Mouse (Mus musculus): ENCODE results near the gene 6030408B16Rik. TPM values are rescaled to one million over a fixed set of nuclear protein-coding genes. Genes with fewer than 3 reads are reported as not detected.
A peak's percentile ranks its signal among the peaks of the same experiment; 100 is the strongest.

Gene 6030408B16Rik
- polyA plus RNA-seq (2015; fragmentation: Nextera tagmentation; extraction: Ambion mirVana): 0.28 and 0.45 TPM in 2 replicates

GRCm38 (mm10) chr15:101293025-101293621 is at the start of gene 6030408B16Rik:
Gene 6030408B16Rik (plus strand): TSS chr15:101293212.
- Histone ChIP-seq H3K36me3 (replicated peaks) (peaks cover 29% of the 10 kb centered on the region), H3K9ac (no peak within 1 kb of the TSS), H3K4me1 (no peaks in the 10 kb centered on the region), H3K27ac (no peak within 1 kb of the TSS), H3K27me3 (replicated peaks) (no peaks in the 10 kb centered on the region), H3K4me3 (no peak within 1 kb of the TSS), H3K4me2 (no peak within 1 kb of the TSS), H3K9me3 (no peaks in the 10 kb centered on the region)
- no peak for ATAC-seq (replicated peaks)
- WGBS: 68% methylated on average over 18 of the region's 18 CpGs

GRCm38 (mm10) chr15:101244012-101244411 is 49.0 kb upstream of the 6030408B16Rik start:
- H3K27ac ChIP-seq: no peak overlapping the region
- no peaks in the 10 kb centered on the region for H3K27me3 ChIP-seq (replicated peaks)
- no peaks in the 10 kb centered on the region for H3K36me3 ChIP-seq (replicated peaks)
- H3K4me3 ChIP-seq: no peak overlapping the region
- WGBS: 63% methylated on average over 3 of the region's 3 CpGs
- H3K9me3 ChIP-seq: no peaks in the 10 kb centered on the region
- H3K4me2 ChIP-seq: no peak overlapping the region
- no peak for ATAC-seq (replicated peaks)
- H3K4me1 ChIP-seq: peaks cover 17% of the 10 kb centered on the region
- no peak overlapping the region for H3K9ac ChIP-seq

GRCm38 (mm10) chr15:101246231-101247154 is 46.5 kb upstream of the 6030408B16Rik start:
- Histone ChIP-seq H3K9me3 (no peaks in the 10 kb centered on the region), H3K27ac (peak overlapping the region; percentile 84), H3K9ac (peak overlapping the region; percentile 70), H3K4me2 (peak overlapping the region; percentile 72), H3K27me3 (replicated peaks) (no peaks in the 10 kb centered on the region; the same call in 1 of the 2 replicates), H3K4me1 (peaks cover 9% of the 10 kb centered on the region), H3K36me3 (replicated peaks) (no peaks in the 10 kb centered on the region), H3K4me3 (peak overlapping the region; percentile 55)
- WGBS: 2% methylated on average over 56 of the region's 56 CpGs
- peak; percentile 99 for ATAC-seq (replicated peaks)

- Histone ChIP-seq H3K27me3 (replicated peaks) (no peaks in the 10 kb centered on the region; the same call in 1 of the 2 replicates), H3K27ac (peak overlapping the region; percentile 84; the same call in 1 of the 2 replicates), H3K9ac (no peak overlapping the region), H3K4me3 (peak overlapping the region; percentile 55), H3K4me1 (peaks cover 9% of the 10 kb centered on the region), H3K9me3 (no peaks in the 10 kb centered on the region), H3K36me3 (replicated peaks) (no peaks in the 10 kb centered on the region), H3K4me2 (peak overlapping the region; percentile 72)
- 79% methylated on average over 1 of the region's 1 CpGs for WGBS
- ATAC-seq (replicated peaks): no peak
These were observed 45.9 kb upstream of the 6030408B16Rik start for GRCm38 (mm10) chr15:101247155-101247498.

- Histone ChIP-seq H3K27me3 (replicated peaks) (no peaks in the 10 kb centered on the region; the same call in 1 of the 2 replicates), H3K9ac (no peak overlapping the region), H3K27ac (no peak overlapping the region), H3K9me3 (no peaks in the 10 kb centered on the region), H3K4me3 (no peak overlapping the region), H3K4me2 (no peak overlapping the region), H3K4me1 (peaks cover 9% of the 10 kb centered on the region), H3K36me3 (replicated peaks) (no peaks in the 10 kb centered on the region)
- 66% methylated on average over 5 of the region's 5 CpGs for WGBS
- no peak for ATAC-seq (replicated peaks)
These were observed 44.8 kb upstream of the 6030408B16Rik start for GRCm38 (mm10) chr15:101248029-101248710.

- H3K9me3 ChIP-seq: no peaks in the 10 kb centered on the region
- no peaks in the 10 kb centered on the region for H3K36me3 ChIP-seq (replicated peaks)
- peaks cover 18% of the 10 kb centered on the region for H3K4me1 ChIP-seq
- ATAC-seq (replicated peaks): no peak
- no peak overlapping the region for H3K27ac ChIP-seq
- H3K4me3 ChIP-seq: no peak overlapping the region
- H3K9ac ChIP-seq: no peak overlapping the region
- 85% methylated on average over 9 of the region's 9 CpGs for WGBS
- H3K27me3 ChIP-seq (replicated peaks): no peaks in the 10 kb centered on the region; the same call in 1 of the 2 replicates
- H3K4me2 ChIP-seq: no peak overlapping the region
These were observed 42.7 kb upstream of the 6030408B16Rik start for GRCm38 (mm10) chr15:101250220-101250800.

GRCm38 (mm10) chr15:101251930-101252329 is 41.1 kb upstream of the 6030408B16Rik start:
- no peak overlapping the region for H3K4me2 ChIP-seq
- ATAC-seq (replicated peaks): no peak
- H3K9ac ChIP-seq: no peak overlapping the region
- H3K9me3 ChIP-seq: no peaks in the 10 kb centered on the region
- 86% methylated on average over 5 of the region's 5 CpGs for WGBS
- no peak overlapping the region for H3K4me3 ChIP-seq
- no peaks in the 10 kb centered on the region for H3K36me3 ChIP-seq (replicated peaks)
- no peaks in the 10 kb centered on the region; the same call in 1 of the 2 replicates for H3K27me3 ChIP-seq (replicated peaks)
- H3K27ac ChIP-seq: no peak overlapping the region
- peaks cover 13% of the 10 kb centered on the region for H3K4me1 ChIP-seq

- H3K27me3 ChIP-seq (replicated peaks): no peaks in the 10 kb centered on the region; the same call in 1 of the 2 replicates
- H3K4me1 ChIP-seq: peaks cover 9% of the 10 kb centered on the region; the same call in 1 of the 2 replicates
- 86% methylated on average over 6 of the region's 6 CpGs for WGBS
- H3K9me3 ChIP-seq: no peaks in the 10 kb centered on the region
- H3K4me2 ChIP-seq: no peak overlapping the region
- H3K9ac ChIP-seq: no peak overlapping the region
- no peak overlapping the region for H3K4me3 ChIP-seq
- H3K36me3 ChIP-seq (replicated peaks): no peaks in the 10 kb centered on the region
- no peak overlapping the region for H3K27ac ChIP-seq
- no peak for ATAC-seq (replicated peaks)
These were observed 40.4 kb upstream of the 6030408B16Rik start for GRCm38 (mm10) chr15:101252614-101253013.

- Histone ChIP-seq H3K4me3 (peak overlapping the region; percentile 60), H3K4me2 (peak overlapping the region; percentile 90), H3K36me3 (replicated peaks) (no peaks in the 10 kb centered on the region), H3K9ac (peak overlapping the region; percentile 68), H3K4me1 (peaks cover 9% of the 10 kb centered on the region; the same call in 1 of the 2 replicates), H3K9me3 (no peaks in the 10 kb centered on the region), H3K27ac (peak overlapping the region; percentile 34; the same call in 1 of the 2 replicates), H3K27me3 (replicated peaks) (no peaks in the 10 kb centered on the region; the same call in 1 of the 2 replicates)
- peak; percentile 21 for ATAC-seq (replicated peaks)
- WGBS: 40% methylated on average over 3 of the region's 3 CpGs
These were observed 39.5 kb upstream of the 6030408B16Rik start for GRCm38 (mm10) chr15:101253563-101253885.

GRCm38 (mm10) chr15:101253886-101254795 is 38.9 kb upstream of the 6030408B16Rik start, which contains the start of gene Nr4a1:
Gene Nr4a1 (plus strand): TSS chr15:101254269.
- peaks cover 9% of the 10 kb centered on the region; the same call in 1 of the 2 replicates for H3K4me1 ChIP-seq
- H3K27ac ChIP-seq: peak within 1 kb of the TSS; percentile 34
- H3K4me3 ChIP-seq: peak within 1 kb of the TSS; percentile 60
- no peaks in the 10 kb centered on the region for H3K36me3 ChIP-seq (replicated peaks)
- peak; percentile 77 for ATAC-seq (replicated peaks)
- peak within 1 kb of the TSS; percentile 90 for H3K4me2 ChIP-seq
- peak within 1 kb of the TSS; percentile 68 for H3K9ac ChIP-seq
- no peaks in the 10 kb centered on the region for H3K9me3 ChIP-seq
- H3K27me3 ChIP-seq (replicated peaks): no peaks in the 10 kb centered on the region; the same call in 1 of the 2 replicates
- WGBS: under 1% methylated on average over 70 of the region's 82 CpGs

Data from midbrain, embryonic 15.5 days (tissue).